ENCODE assay signal across 8 mouse cellular contexts in the genomic region with DNA sequence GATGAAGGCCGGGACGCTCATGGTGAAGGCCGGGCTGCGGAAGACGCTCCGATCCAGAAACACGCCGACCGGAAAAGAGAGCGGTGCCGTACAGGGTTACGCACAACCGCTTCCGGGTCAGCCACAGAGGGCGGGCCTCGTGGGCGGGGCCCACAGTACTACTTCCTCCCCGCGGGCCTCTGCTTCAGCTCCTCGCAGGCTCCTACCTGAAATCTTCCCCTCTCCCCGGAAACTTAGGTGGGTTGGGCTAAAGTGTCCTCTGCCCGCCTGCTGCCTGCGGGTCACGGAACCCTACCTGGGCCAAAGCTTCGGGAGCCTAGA. TPM values are rescaled to one million over a fixed set of nuclear protein-coding genes. Genes with fewer than 3 reads are reported as not detected.
DNase-seq lines count a peak whose midpoint lies in the region; ATAC-seq lines count a peak whose summit lies in the region.

A gene (minus strand): TSS at position 114 of the 321 bp plus-strand sequence.

- H3K4me2 ChIP-seq in hindbrain, embryonic 12.5 days (replicated peaks), result peak within 1 kb of the TSS; percentile 83

- WGBS in hindbrain, embryonic 12.5 days, result 3% methylated on average over 25 of the region's 25 CpGs

- DNase-seq in NIH3T3 (ENCODE audit: low read depth), result peak; percentile 95
- peak; percentile 96 to 97 for DNase-seq in cerebellum, postnatal 10 days
- DNase-seq in frontal cortex, postnatal 10 days (ENCODE audit: low spot score in 2 of 2), result peak; percentile 89 to 92
- peak; percentile 91 to 94 for DNase-seq in layer of hippocampus, postnatal 14 days (ENCODE audit: low spot score in 2 of 2)
- peak; percentile 95 for DNase-seq in lung, postnatal 14 days
- DNase-seq in retina, adult 2 months (ENCODE audit: low read depth, low spot score), result peak; percentile 80
- DNase-seq in thymus, postnatal 36 days, result peak; percentile 95 to 96

- H3K36me3 ChIP-seq in hindbrain, embryonic 12.5 days, result peaks cover 19% of the 10 kb centered on the region

- ATAC-seq in hindbrain, embryonic 12.5 days (ENCODE audit: low FRiP score), result peak; percentile 100

- H3K4me3 ChIP-seq in hindbrain, embryonic 12.5 days, result peak within 1 kb of the TSS; percentile 98

- peak within 1 kb of the TSS; percentile 93 for H3K9ac ChIP-seq in hindbrain, embryonic 12.5 days

- H3K27me3 ChIP-seq in hindbrain, embryonic 12.5 days, result no peaks in the 10 kb centered on the region

- peaks cover 11% of the 10 kb centered on the region for H3K4me1 ChIP-seq in hindbrain, embryonic 12.5 days

- peak within 1 kb of the TSS; percentile 83 for H3K27ac ChIP-seq in hindbrain, embryonic 12.5 days

- no peaks in the 10 kb centered on the region for H3K9me3 ChIP-seq in hindbrain, embryonic 12.5 days (replicated peaks)

RNA-seq across cellular contexts. Expression of the gene that starts here (rescaled TPM):
- polyA plus RNA-seq in hindbrain, embryonic 12.5 days (2016; fragmentation: Nextera tagmentation; extraction: Ambion mirVana), result 228 and 234 TPM in 2 replicates
- 10 to 100 TPM; 90.1 to 98.3 TPM for total RNA-seq in layer of hippocampus, postnatal 14 days (2021)

Comparison
In these comparisons a context has a peak if more than half of its experiments do, and no peak if none do; other contexts are left out.
1. Peak in every context shown above with its lines: DNase-seq, ATAC-seq, H3K4me3 ChIP-seq and H3K27ac ChIP-seq.